Mouse (Mus musculus): ENCODE measurements around the gene Ing3. TPM values are rescaled to one million over a fixed set of nuclear protein-coding genes. Genes with fewer than 3 reads are reported as not detected.

Ing3 gene
- polyA plus RNA-seq, 1 experiment, result 7.2 TPM

DNA sequence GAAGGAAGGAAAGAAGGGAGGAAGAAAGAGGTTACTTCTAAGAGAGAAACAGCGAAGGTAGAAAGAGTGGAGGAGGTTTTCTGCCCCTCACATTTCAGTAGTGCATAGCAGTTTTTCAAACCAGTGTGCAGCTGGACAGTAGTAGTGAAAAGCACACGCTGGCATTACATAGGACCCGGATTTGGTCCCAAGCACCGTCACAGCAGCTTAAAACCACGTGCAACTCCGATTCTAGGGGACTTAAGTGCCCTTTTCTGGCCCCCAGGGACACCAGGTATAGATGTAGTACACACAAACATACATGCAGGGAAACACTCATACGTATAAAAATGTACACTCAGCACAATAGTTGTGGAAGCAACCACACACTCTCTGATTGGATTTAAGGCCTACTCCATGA lies 59.0 kb downstream of the Ing3 start:
- no peak for TF ChIP-seq GATA1 (IDR thresholded peaks at IDR 0.05; ENCODE audit: low read length)

DNA sequence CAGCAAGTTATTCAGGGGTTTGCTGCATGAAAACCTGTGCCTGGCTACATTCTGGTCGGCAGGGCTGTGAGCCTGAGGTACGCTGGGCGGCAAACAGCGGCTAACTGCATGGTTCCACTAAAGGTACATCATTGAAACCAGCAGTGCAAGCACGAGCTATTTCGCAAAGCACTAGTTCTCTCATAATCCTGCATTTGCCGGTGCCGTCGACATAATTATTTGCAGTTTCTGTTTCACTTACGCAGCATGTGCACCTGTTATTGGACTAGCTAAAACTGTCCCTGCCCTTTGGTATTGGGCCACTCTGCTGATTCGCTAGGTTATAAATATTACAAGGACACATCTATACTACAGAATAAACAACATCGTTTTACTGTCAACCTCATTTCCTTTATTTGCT lies 60.9 kb downstream of the Ing3 start:
- TF ChIP-seq GATA1 (IDR thresholded peaks at IDR 0.05; ENCODE audit: low read length), result no peak

DNA sequence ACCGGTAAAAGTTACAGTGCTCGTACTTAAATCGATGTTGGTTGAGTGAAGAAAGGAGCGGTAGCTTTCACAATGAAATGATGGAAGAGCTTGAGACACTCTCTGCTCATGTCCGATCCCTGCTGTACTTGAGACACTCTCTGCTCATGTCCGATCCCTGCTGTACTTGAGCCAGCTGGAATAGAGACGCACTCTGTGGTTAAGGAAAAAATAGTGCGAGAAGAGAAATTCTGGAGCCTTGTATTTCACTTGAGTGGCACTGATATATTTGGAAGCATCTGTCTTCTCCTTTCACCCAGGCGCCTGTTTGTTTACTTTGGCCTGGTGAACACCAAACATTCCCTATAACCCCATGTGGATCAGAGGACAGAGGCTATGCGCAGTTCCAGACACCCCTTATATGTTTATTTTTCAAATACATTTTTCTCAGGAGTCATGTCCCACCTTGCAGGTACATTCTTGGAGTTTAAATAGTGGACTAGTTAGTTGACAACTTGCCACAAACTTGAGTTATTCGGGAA lies 61.5 kb downstream of the Ing3 start:
- TF ChIP-seq GATA1 (IDR thresholded peaks at IDR 0.05; ENCODE audit: low read length), result no peak

GRCm38 (mm10) chr6:22011546-22011945 lies 62.2 kb downstream of the Ing3 start:
- no peak for TF ChIP-seq GATA1 (IDR thresholded peaks at IDR 0.05; ENCODE audit: low read length)

GRCm38 (mm10) chr6:22012099-22012498 lies 62.7 kb downstream of the Ing3 start:
- no peak for TF ChIP-seq GATA1 (IDR thresholded peaks at IDR 0.05; ENCODE audit: low read length)

DNA sequence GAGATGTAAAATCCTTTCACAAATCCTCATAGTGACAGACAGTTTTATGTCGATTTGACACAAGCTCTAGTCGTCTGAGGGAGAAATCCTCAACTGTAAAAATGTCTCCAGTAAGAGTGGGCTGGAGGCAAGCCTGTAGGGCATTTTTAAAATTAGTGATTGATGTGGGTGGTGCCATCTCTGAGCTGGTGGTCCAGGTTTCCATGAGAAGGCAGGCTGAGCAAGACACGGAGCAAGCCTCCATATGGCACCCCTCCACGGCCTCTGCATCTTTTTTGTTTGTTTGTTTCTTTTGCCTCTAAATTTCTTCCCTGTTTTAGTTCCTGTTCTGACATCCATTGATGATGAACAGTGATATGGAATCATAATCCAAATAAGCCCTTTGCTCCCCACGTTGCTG lies 63.1 kb downstream of the Ing3 start:
- no peak for TF ChIP-seq GATA1 (IDR thresholded peaks at IDR 0.05; ENCODE audit: low read length)

DNA sequence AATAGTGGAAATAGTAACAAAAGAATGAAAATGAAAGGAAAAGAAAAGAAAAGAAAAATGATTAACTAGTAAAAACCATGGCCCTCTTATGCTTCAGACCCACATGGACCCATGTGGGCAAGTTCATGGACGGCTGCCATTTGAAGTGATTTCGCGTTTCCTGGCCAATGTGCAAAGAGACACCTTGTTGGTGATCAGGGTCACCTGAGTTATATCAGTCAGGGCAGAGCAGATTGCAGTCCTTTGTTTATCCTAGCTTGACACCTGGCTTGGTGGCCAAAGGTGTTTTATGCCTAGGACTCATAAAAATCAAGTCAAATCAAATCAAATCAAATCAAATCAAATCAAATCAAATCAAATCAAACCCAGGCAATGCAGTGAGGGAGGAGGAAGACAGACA lies 64.0 kb downstream of the Ing3 start:
- no peak for TF ChIP-seq GATA1 (IDR thresholded peaks at IDR 0.05; ENCODE audit: low read length)

GRCm38 (mm10) chr6:22014291-22014911 lies 65.0 kb downstream of the Ing3 start:
- no peak for TF ChIP-seq GATA1 (IDR thresholded peaks at IDR 0.05; ENCODE audit: low read length)

- TF ChIP-seq GATA1 (IDR thresholded peaks at IDR 0.05; ENCODE audit: low read length), result no peak
These were observed 68.3 kb downstream of the Ing3 start for GRCm38 (mm10) chr6:22017631-22018030.

GRCm38 (mm10) chr6:22018768-22019445 lies 69.5 kb downstream of the Ing3 start:
- no peak for TF ChIP-seq GATA1 (IDR thresholded peaks at IDR 0.05; ENCODE audit: low read length)

- TF ChIP-seq GATA1 (IDR thresholded peaks at IDR 0.05; ENCODE audit: low read length), result no peak
These were observed 70.3 kb downstream of the Ing3 start for GRCm38 (mm10) chr6:22019637-22020036.

- TF ChIP-seq GATA1 (IDR thresholded peaks at IDR 0.05; ENCODE audit: low read length), result no peak
These were observed 71.3 kb downstream of the Ing3 start for GRCm38 (mm10) chr6:22020696-22021095.

- TF ChIP-seq GATA1 (IDR thresholded peaks at IDR 0.05; ENCODE audit: low read length), result no peak
These were observed 71.9 kb downstream of the Ing3 start for GRCm38 (mm10) chr6:22021315-22021714.

GRCm38 (mm10) chr6:22024168-22024567 lies 74.8 kb downstream of the Ing3 start:
- TF ChIP-seq GATA1 (IDR thresholded peaks at IDR 0.05; ENCODE audit: low read length), result no peak

Other genes starting within 250 kb of the Ing3 start
- gene Tspan12, start 97.1 kb upstream of the Ing3 start, polyA plus RNA-seq (2012), result not detected in 2 replicates
- gene Cped1, start 36.3 kb downstream of the Ing3 start, polyA plus RNA-seq (2012), result not detected in 2 replicates